Mouse (Mus musculus) T-helper 1 cell (primary cell): ENCODE data around the gene Sec16a.

Experiments used
- in situ Hi-C: fragments of 300-600 bp; cut with MboI, MseI; formaldehyde crosslinking; loops from one replicate; pipeline ENCODE4 v1.15.1; 2025; ENCODE audit warnings: high pct_unique_total_duplicates

The Sec16a gene

DNA sequence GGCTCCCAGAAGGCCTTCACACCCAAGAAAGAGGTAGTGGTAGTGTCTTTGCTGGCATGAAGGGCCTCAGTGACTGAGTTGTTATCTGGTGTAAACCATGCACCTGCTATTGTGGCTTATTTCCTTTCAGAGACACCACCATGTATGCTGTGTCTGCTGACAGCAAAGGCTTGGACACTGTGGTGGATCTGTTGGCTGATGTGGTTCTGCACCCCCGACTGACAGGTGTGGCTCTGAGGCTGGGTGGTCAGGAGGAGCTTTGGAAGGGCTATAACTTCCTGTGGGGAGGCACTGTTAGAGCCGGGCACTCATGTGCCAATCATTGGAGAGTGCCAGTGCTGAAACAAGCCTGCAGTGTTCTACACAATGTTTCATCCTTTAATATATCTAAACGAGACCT, 54.1 kb downstream of the Sec16a start:
- in situ Hi-C loops = no loop called here

DNA sequence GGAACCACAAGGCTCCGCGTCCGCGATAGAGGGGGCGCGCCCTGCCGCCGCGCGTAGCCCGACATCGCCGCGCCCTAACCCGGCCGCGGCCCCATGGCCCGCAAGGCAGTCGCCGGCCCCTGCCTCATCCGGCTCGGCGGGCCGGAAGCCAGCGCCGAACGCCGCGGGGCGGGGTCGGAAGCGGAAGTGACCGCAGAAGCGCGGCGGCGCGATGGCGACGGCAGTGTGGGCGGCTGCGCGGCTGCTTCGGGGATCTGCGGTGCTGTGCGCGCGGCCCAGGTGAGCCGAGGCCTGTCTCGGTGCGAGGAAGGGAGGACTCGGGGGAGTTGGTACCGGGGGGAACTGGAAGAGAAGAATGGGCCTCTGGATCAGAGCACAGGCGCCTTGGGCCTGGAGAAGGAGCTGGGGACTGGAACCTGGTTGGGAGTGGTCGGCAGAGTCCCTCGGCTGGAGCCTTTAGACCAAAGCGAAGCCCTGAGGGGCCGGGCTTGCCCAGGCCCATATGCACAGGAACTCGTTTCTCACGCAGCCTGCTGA, 55.8 kb downstream of the Sec16a start, which contains the start of the genes Entr1 and Pmpca:
Gene Entr1, minus strand, starts transcription at position 163 of the 537 bp plus-strand sequence.
Gene Pmpca, plus strand, starts transcription at position 186 of the 537 bp plus-strand sequence.
- in situ Hi-C loops = no loop called here

GRCm38 (mm10) chr2:26388682-26389153, 56.3 kb downstream of the Sec16a start:
- in situ Hi-C loops = no loop called here

- in situ Hi-C loops = no loop called here
These were observed 57.3 kb downstream of the Sec16a start for GRCm38 (mm10) chr2:26387713-26388112.

- in situ Hi-C loops = loop anchor here (5.0 kb wide), 1 partner anchor 71 kb away; no protein-coding TSS in a partner anchor
These were observed 64.1 kb downstream of the Sec16a start for GRCm38 (mm10) chr2:26380871-26381270.

- in situ Hi-C loops = loop anchor here (5.0 kb wide), 1 partner anchor 72 kb away; no protein-coding TSS in a partner anchor
These were observed 64.8 kb downstream of the Sec16a start, which contains the start of gene Snapc4 for GRCm38 (mm10) chr2:26380131-26380771. Gene Snapc4, minus strand, starts transcription at chr2:26380653.

GRCm38 (mm10) chr2:26372396-26372795, 72.6 kb downstream of the Sec16a start:
- in situ Hi-C loops = no loop called here

- in situ Hi-C loops = no loop called here
These were observed 76.4 kb downstream of the Sec16a start for GRCm38 (mm10) chr2:26368572-26368971.

GRCm38 (mm10) chr2:26367911-26368310, 77.1 kb downstream of the Sec16a start:
- in situ Hi-C loops = no loop called here

GRCm38 (mm10) chr2:26364738-26365465, 80.1 kb downstream of the Sec16a start:
- in situ Hi-C loops = no loop called here

GRCm38 (mm10) chr2:26363481-26363880, 81.5 kb downstream of the Sec16a start:
- in situ Hi-C loops = no loop called here

- in situ Hi-C loops = no loop called here
These were observed 82.0 kb downstream of the Sec16a start for GRCm38 (mm10) chr2:26362991-26363390.

- in situ Hi-C loops = no loop called here
These were observed 84.2 kb downstream of the Sec16a start, which contains the start of gene Card9 for GRCm38 (mm10) chr2:26360772-26361171. Gene Card9, minus strand, starts transcription at chr2:26360918.

DNA sequence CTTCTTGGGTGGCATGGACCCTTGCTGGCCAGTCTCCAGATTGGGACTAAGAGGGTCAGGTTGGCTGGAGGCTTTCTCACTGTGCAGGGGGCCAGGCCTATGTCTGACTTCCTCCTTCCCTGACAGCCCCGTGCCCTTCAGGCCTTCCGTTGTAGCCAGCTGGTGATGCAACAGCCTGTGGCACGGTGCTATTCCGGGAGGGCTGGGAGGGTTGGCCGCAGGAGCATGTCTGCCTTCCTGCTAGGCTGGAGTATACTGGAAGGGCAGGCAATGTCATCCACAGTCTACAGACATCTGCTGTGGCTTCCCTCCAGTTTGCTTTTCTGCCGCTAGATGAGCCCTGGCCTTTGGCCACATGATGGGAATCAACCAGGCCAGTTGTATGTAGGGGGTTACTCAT, 85.0 kb downstream of the Sec16a start:
- in situ Hi-C loops = no loop called here
